Mouse (Mus musculus): Measurements from ENCODE around the gene Nt5c3b.

GRCm38 (mm10) chr11:100457711-100458110 is 16.1 kb upstream of the Nt5c3b start:
- TF ChIP-seq CTCF (IDR thresholded peaks at IDR 0.05; ENCODE audit: low read depth): no peak
- no peak for TF ChIP-seq EP300 (optimal IDR thresholded peaks at IDR 0.05)
